Mouse (Mus musculus) T-helper 2 cell (primary cell): ENCODE results near the gene Stoml3.

Experiments
- in situ Hi-C: fragments of 300-600 bp; cut with MboI, MseI; formaldehyde crosslinking; loops from one replicate; pipeline ENCODE4 v1.15.1; 2025; ENCODE audit warnings: high pct_unique_total_duplicates

The Stoml3 gene

DNA sequence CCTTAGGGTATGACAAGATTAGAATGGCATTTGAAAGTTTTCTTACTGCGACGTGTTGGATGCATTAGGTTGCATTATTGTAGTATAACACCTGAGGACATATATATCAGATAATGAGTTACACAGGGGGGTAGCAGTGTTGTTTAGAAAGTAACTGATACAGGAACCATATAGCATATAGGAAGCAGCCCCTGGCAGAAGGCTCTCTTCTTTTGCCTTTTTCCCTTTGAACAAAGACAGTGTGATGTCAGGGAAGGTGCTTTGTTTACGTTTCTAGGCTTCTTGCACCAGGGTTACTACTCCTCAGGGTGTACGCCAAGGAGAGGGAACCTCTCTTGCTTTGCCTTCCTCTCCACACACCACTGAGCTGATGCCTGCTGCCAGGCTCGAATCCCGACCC lies at the start of gene Stoml3:
Gene Stoml3 (plus strand): TSS at position 301 of the 400 bp plus-strand sequence.
- in situ Hi-C loops = loop anchor here (25.0 kb wide), 1 partner anchor 374 kb away; the partner anchor contains the start of gene Ufm1

- in situ Hi-C loops = no loop called here
Measured at GRCm38 (mm10) chr3:53445540-53445939, 42.9 kb upstream of the Stoml3 start.

- in situ Hi-C loops = no loop called here
Measured at GRCm38 (mm10) chr3:53446801-53447200, 41.7 kb upstream of the Stoml3 start.

DNA sequence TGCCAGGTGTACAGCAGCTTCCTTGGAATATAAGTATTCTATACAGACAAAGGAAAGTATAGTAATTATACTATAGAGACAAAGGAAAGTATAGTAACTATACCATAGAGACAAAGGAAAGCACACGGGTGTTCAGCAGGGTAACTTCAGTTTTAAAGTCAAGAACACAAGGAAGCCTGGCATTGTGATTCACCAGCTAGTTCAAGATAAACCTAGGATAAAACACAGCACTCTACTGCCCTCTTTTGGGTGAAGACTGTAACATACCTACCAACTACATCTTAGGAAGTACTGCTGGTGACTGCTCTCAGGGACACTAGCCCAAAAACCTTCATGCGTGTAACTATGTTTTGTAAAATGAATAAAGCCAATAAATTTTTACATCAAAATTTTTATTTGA lies 40.2 kb upstream of the Stoml3 start:
- in situ Hi-C loops = no loop called here

DNA sequence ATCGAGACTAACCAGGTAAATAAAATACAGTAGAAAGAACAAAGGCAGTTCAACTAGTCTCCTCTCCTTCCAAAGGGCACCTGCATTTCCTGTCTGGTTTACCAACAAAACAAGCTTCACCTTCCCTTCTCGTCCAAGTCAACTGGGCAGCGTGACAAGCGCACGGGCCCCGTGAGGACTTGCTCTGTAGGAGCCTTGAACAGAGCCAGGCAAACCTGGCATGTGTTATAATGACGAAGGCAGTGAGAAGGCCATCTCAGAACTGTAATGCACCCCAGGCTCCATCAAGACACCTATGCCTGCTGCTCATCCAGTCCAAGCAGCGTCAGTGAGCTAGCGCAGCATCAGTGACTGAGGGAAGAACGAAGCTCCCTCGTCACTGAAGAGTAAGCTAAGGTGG lies 37.8 kb upstream of the Stoml3 start:
- in situ Hi-C loops = loop anchor here (5.0 to 25.0 kb wide), 3 partner anchors 418 to 1264 kb away; partner anchors contain the start of gene Gm21958

GRCm38 (mm10) chr3:53452351-53452750 lies 36.1 kb upstream of the Stoml3 start:
- in situ Hi-C loops = loop anchor here (5.0 to 25.0 kb wide), 3 partner anchors 420 to 1262 kb away; partner anchors contain the start of gene Gm21958

DNA sequence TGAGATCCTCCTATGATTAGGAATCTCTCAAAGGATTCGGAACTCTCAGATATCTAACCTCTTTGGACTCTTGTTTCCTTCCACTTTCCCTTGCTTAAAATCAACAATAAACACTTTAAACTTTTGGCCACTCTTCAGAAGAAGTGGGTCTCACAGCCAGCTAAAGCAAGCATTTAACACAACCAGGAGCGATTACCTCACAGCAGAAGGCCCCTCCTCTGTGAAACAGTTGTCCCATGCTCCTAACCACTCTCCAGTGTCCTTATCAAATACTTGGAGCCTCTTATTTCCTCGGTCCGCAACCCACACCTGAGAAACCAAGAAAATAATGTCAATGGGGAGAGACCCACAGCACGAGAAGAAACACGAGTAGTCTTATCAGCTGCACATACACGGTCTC lies 35.1 kb upstream of the Stoml3 start:
- in situ Hi-C loops = loop anchor here (5.0 to 25.0 kb wide), 3 partner anchors 421 to 1261 kb away; partner anchors contain the start of gene Gm21958

- in situ Hi-C loops = loop anchor here (5.0 to 25.0 kb wide), 3 partner anchors 422 to 1261 kb away; partner anchors contain the start of gene Gm21958
Measured at GRCm38 (mm10) chr3:53454005-53454404, 34.4 kb upstream of the Stoml3 start.

DNA sequence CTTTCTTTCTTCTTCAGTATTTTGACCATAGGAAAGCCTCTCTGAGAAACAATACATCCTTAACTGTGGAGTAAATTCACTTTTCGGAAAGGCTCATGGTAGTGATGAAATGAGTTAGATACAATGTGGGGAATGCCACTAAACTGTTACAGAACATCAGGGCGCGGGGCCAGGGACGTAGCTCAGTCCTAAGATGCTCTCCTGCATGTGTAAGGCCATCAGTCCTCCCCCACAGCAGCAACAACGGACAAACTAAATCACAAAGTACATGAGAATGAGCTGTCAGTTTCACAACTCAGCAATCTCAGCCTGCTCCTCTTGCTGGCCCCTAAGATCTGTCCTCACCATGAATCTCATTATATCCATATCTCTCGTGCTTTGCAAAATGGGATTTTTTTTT lies 33.9 kb upstream of the Stoml3 start:
- in situ Hi-C loops = loop anchor here (5.0 to 25.0 kb wide), 3 partner anchors 422 to 1260 kb away; partner anchors contain the start of gene Gm21958

DNA sequence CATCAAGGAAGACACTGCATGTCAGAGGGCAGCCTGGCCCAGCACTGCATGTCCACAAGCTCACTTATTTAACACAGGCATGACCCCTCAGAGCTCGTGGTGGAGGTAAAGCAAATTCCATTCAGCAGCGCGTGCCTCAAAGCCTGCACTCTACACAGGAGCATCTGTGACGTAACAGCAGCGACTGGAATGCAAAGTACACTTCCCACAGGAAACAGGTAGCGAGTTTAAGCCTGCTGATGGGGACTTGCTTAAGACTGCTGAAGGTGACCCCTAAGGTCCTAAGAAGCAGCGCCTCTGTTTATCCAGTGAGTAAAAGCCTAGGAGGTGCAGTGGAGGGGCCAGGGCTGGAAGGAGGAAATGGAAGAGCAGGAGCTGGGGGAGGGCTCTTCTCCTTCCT lies 33.5 kb upstream of the Stoml3 start:
- in situ Hi-C loops = loop anchor here (5.0 to 25.0 kb wide), 3 partner anchors 423 to 1260 kb away; partner anchors contain the start of gene Gm21958

DNA sequence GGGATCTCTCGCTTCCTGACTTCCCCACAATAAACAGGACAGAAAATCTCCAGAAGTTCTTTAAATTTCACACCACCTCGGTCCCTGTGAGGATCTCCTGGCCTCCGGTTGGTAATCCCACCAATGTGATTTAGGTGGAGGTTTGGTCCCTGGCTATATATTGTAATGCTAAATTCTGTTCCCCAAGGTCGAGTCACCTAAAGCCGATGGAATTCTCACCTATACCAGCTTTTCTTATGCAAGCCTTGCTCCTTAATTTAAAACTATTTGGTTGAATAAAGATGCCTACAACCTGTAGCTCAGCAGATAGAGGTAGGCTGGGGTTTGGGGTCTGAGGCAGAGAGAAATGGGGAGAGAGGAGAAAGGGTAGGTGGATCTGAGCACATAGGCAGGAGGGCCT lies 30.7 kb upstream of the Stoml3 start:
- in situ Hi-C loops = loop anchor here (10.0 to 25.0 kb wide), 2 partner anchors 1220 to 1257 kb away; partner anchors contain the start of gene Gm21958

- in situ Hi-C loops = loop anchor here (25.0 kb wide), 1 partner anchor 1223 kb away; no protein-coding TSS in a partner anchor
Measured at GRCm38 (mm10) chr3:53460106-53460505, 28.3 kb upstream of the Stoml3 start.

- in situ Hi-C loops = loop anchor here (25.0 kb wide), 1 partner anchor 1225 kb away; no protein-coding TSS in a partner anchor
Measured at GRCm38 (mm10) chr3:53462701-53463045, 25.8 kb upstream of the Stoml3 start.

- in situ Hi-C loops = loop anchor here (25.0 kb wide), 1 partner anchor 1226 kb away; no protein-coding TSS in a partner anchor
Measured at GRCm38 (mm10) chr3:53463046-53463764, 25.2 kb upstream of the Stoml3 start, which contains the start of the genes Nhlrc3 and Proser1. Nhlrc3 (minus strand) TSS chr3:53463332. Proser1 (plus strand) TSS chr3:53463666.

GRCm38 (mm10) chr3:53463765-53464114 lies 24.7 kb upstream of the Stoml3 start:
- in situ Hi-C loops = loop anchor here (25.0 kb wide), 1 partner anchor 1226 kb away; no protein-coding TSS in a partner anchor

DNA sequence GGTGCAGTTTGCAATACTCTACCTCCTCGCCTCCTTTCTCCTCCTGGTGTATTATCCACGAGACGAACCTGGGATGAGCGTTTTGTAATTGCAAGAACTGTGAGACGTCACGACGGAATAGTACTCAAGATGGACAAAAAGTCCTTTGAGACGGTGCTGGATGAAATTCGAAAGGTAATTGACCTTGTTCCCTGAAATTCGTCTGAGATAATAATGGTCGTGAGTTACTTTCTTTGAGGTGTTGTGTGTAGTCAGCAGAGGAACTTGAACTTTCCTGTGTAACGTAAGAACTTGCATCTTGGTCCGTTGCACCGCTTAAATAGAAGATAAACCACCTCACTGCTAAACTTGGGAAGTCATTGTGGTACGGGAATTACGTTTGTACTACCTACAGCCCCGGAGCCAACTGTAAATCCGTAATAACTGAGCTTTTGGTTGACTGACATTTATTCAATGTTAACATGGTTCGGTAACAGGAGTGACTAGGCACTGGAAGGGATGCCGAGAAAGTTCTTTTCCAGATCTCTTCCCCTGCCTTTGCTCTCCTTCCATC lies 24.2 kb upstream of the Stoml3 start:
- in situ Hi-C loops = loop anchor here (25.0 kb wide), 1 partner anchor 1227 kb away; no protein-coding TSS in a partner anchor

DNA sequence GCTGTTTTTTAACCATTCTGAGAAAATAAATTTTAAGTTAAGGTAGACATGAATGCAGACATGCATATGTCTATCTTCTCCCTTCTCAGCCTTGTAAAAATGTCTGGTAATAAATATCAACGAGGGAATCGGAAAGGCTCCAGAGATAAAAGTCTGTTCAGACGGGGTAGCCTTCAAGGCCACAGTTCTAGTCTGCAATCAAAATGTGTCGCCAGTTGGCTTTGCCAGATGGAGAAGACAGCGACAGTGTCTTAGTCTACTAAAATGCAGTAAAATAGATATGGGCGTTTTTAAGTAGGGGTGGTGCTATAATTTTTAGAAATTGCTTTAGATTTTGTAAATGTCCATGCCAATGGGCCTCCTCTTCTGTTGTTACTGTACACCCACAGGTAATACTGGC lies 23.1 kb upstream of the Stoml3 start:
- in situ Hi-C loops = loop anchor here (25.0 kb wide), 1 partner anchor 1228 kb away; no protein-coding TSS in a partner anchor

DNA sequence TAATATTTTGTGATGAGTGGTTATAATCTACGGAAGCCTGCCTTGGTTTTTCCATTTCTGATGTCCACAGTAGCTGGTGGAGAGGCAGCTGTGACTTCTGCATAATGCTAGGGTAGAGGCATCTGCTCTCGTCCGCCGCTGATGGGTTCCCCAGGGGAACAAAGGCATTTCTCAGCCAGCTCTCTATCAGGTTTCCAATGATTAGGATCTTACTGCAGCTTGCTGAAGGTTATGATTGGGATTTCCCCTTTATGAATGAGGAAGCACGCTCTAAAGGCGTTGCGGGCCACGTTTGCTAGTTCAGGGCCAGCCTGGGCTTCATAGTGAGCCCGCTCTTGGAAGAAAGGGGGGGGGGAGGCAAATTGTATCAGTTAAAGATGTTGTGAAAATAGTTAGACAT lies 22.0 kb upstream of the Stoml3 start:
- in situ Hi-C loops = loop anchor here (25.0 kb wide), 1 partner anchor 1229 kb away; no protein-coding TSS in a partner anchor

- in situ Hi-C loops = loop anchor here (25.0 kb wide), 1 partner anchor 1230 kb away; no protein-coding TSS in a partner anchor
Measured at GRCm38 (mm10) chr3:53467356-53467755, 21.1 kb upstream of the Stoml3 start.

DNA sequence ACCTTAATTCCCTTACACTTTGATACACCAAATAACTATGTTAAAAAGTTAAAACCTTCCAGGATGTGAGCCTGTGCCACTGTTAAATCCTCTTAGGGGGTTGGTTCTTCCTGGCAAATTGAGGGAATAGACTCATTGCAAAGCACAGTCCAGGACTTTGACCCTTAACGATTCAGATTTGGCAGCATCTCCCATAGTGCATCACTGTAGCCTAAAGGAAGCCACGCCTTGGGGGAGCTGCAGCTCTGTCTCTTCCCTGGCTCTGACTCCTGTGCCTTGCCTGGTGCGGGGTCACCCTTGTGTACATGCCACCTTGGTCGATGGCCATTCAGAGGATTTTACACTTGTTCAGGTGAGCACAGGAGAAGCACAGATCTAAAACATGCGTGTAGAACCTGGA lies 18.8 kb upstream of the Stoml3 start:
- in situ Hi-C loops = loop anchor here (25.0 kb wide), 1 partner anchor 1232 kb away; no protein-coding TSS in a partner anchor

- in situ Hi-C loops = loop anchor here (25.0 kb wide), 1 partner anchor 1235 kb away; no protein-coding TSS in a partner anchor
Measured at GRCm38 (mm10) chr3:53472061-53472460, 16.4 kb upstream of the Stoml3 start.

DNA sequence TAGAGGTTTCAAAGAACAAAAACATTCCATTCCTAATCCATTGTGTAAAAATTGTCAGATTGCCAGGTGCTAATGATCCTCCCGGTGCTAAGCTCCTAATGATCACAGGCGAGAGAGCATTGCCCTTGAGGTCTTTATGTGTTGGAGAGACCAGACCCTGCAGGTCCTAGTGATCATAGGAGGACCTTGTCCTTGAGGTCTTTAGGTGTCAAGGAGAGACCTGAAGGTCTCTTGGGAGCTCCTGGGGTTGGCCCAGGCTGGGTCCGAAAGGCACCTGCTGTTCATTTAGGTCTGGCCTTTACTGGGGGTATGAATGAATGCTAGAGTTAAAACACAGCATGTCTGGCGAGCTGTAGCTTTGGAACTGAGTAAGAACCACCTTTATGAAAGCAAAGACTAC lies 14.3 kb upstream of the Stoml3 start:
- in situ Hi-C loops = loop anchor here (25.0 kb wide), 1 partner anchor 1237 kb away; no protein-coding TSS in a partner anchor
